Mouse (Mus musculus) C2C12 (cell line): Measurements from ENCODE around the gene Lamp5.

Source experiments
- CEBPB ChIP-seq: IDR thresholded peaks from one replicate; pipeline ENCODE4 v1.6.1; 2011; ENCODE audit warnings: low read depth, mild to moderate bottlenecking, control low read depth, moderate library complexity
- CTCF ChIP-seq: IDR thresholded peaks from one replicate; pipeline ENCODE4 v1.5.1; 2011; ENCODE audit not compliant: control insufficient read depth, insufficient read depth, insufficient read length
- MAX ChIP-seq: IDR thresholded peaks from one replicate; pipeline ENCODE4 v1.6.1; 2011; ENCODE audit warnings: mild to moderate bottlenecking, control low read depth
- MYOD1 ChIP-seq: IDR thresholded peaks from one replicate; pipeline ENCODE4 v1.6.1; 2011; ENCODE audit warnings: low read depth; ENCODE audit not compliant: control insufficient read depth, insufficient read length
- MYOG ChIP-seq: IDR thresholded peaks from one replicate; pipeline ENCODE4 v1.6.1; 2011; ENCODE audit not compliant: control insufficient read depth, insufficient read length; ENCODE audit errors: extremely low read depth
- USF1 ChIP-seq: IDR thresholded peaks from one replicate; pipeline ENCODE4 v1.6.1; 2011; ENCODE audit warnings: low read depth, mild to moderate bottlenecking, control low read depth, moderate library complexity

- TF ChIP-seq USF1 (no peak), CTCF (no peak), MYOD1 (no peak), MAX (no peak), MYOG (no peak), CEBPB (no peak)
These were observed 12.3 kb downstream of the Lamp5 start for GRCm38 (mm10) chr2:136064356-136064755.
